In genomic region chr11:115173549-115174339, GRCm38 (mm10) we compare ENCODE assay signal across 8 mouse cellular contexts. TPM values are rescaled to one million over a fixed set of nuclear protein-coding genes. Genes with fewer than 3 reads are reported as not detected.
A peak's percentile ranks its signal among the peaks of the same experiment; 100 is the strongest.
DNase-seq lines count a peak whose midpoint lies in the region; ATAC-seq and TF ChIP-seq lines count a peak whose summit lies in the region.

No protein-coding gene starts in this region.

- no peaks in the 10 kb centered on the region for H3K36me3 ChIP-seq in midbrain, embryonic 13.5 days
- H3K36me3 ChIP-seq in midbrain, postnatal 0 days (ENCODE audit: insufficient read depth, low read length) = no peaks in the 10 kb centered on the region
- peaks cover 17% of the 10 kb centered on the region; the same call in 1 of the 2 replicates for H3K36me3 ChIP-seq in liver, embryonic 15.5 days (replicated peaks)

- peaks cover 67% of the 10 kb centered on the region for H3K4me1 ChIP-seq in midbrain, embryonic 13.5 days (replicated peaks)
- H3K4me1 ChIP-seq in midbrain, postnatal 0 days (ENCODE audit: insufficient read depth, low read length) = peaks cover 3% of the 10 kb centered on the region; the same call in 1 of the 2 replicates
- peaks cover 81% of the 10 kb centered on the region for H3K4me1 ChIP-seq in liver, embryonic 15.5 days (replicated peaks)

- 0 out of 2 replicates have a peak overlapping the region, but pooled peaks have one; percentile 5 for H3K4me2 ChIP-seq in midbrain, embryonic 13.5 days (replicated peaks)
- H3K4me2 ChIP-seq in midbrain, postnatal 0 days (ENCODE audit: low read depth, low read length, poor library complexity, severe bottlenecking) = no peak overlapping the region
- H3K4me2 ChIP-seq in liver, embryonic 15.5 days = peak overlapping the region; percentile 27

- no peak overlapping the region for H3K27ac ChIP-seq in midbrain, embryonic 13.5 days
- no peak overlapping the region for H3K27ac ChIP-seq in midbrain, postnatal 0 days (ENCODE audit: low read depth, low read length)
- no peak overlapping the region for H3K27ac ChIP-seq in liver, embryonic 15.5 days (replicated peaks)

- WGBS in midbrain, embryonic 13.5 days = 15% methylated on average over 16 of the region's 16 CpGs
- WGBS in midbrain, postnatal 0 days = 23% methylated on average over 16 of the region's 16 CpGs
- 21% methylated on average over 16 of the region's 16 CpGs for WGBS in liver, embryonic 15.5 days (ENCODE audit: insufficient replicate concordance)

- no peak overlapping the region for H3K4me3 ChIP-seq in midbrain, embryonic 13.5 days (replicated peaks)
- H3K4me3 ChIP-seq in midbrain, postnatal 0 days (ENCODE audit: low read depth, low read length) = no peak overlapping the region
- no peak overlapping the region for H3K4me3 ChIP-seq in liver, embryonic 15.5 days (replicated peaks)

- no peak for TF ChIP-seq CTCF in midbrain, postnatal 0 days (IDR thresholded peaks at IDR 0.05)

- no peak for DNase-seq in midbrain, postnatal 0 days (ENCODE audit: low spot score)
- peak; percentile 48 for DNase-seq in thymus, postnatal 25 days
- no peak for DNase-seq in adrenal gland, postnatal 25 days
- no peak for DNase-seq in cerebellum, postnatal 14 days
- DNase-seq in urinary bladder, postnatal 4 days (ENCODE audit: low spot score in 2 of 2) = no peak

- ATAC-seq in midbrain, embryonic 13.5 days = no peak
- no peak for ATAC-seq in midbrain, postnatal 0 days (ENCODE audit: low FRiP score)
- peak; percentile 51 to 75 for ATAC-seq in hematopoietic stem cell, adult 5-6 weeks (replicated peaks in 1 of 2; ENCODE audit: insufficient read depth in 1 of 2, low FRiP score in 2 of 2, low TSS enrichment in 1 of 2, low read depth in 1 of 2, poor library complexity in 2 of 2, severe bottlenecking in 2 of 2)
- ATAC-seq in liver, embryonic 15.5 days (ENCODE audit: insufficient read depth) = no peak

- no peak overlapping the region for H3K9ac ChIP-seq in midbrain, embryonic 13.5 days (replicated peaks)
- no peak overlapping the region for H3K9ac ChIP-seq in midbrain, postnatal 0 days (replicated peaks; ENCODE audit: low read length, poor library complexity, severe bottlenecking)
- H3K9ac ChIP-seq in liver, embryonic 15.5 days = no peak overlapping the region

- peaks cover 28% of the 10 kb centered on the region for H3K27me3 ChIP-seq in midbrain, embryonic 13.5 days
- H3K27me3 ChIP-seq in midbrain, postnatal 0 days (ENCODE audit: insufficient read depth, low read length) = peaks cover 3% of the 10 kb centered on the region; the same call in 1 of the 2 replicates
- H3K27me3 ChIP-seq in liver, embryonic 15.5 days = no peaks in the 10 kb centered on the region

- H3K9me3 ChIP-seq in midbrain, embryonic 13.5 days = no peaks in the 10 kb centered on the region
- H3K9me3 ChIP-seq in midbrain, postnatal 0 days (ENCODE audit: low read length) = no peaks in the 10 kb centered on the region
- H3K9me3 ChIP-seq in liver, embryonic 15.5 days (replicated peaks) = no peaks in the 10 kb centered on the region

RNA-seq across cellular contexts. Expression of gene Slc9a3r1, which starts 10.6 kb away (rescaled TPM):
- 30.4 and 34.3 TPM in 2 replicates for polyA plus RNA-seq in midbrain, embryonic 13.5 days (2015; fragmentation: Nextera tagmentation; extraction: Ambion mirVana)
- 53.3 and 57.3 TPM in 2 replicates for total RNA-seq in midbrain, postnatal 0 days (2014; rRNA removed)
- polyA plus RNA-seq in midbrain, postnatal 0 days (2015; fragmentation: Nextera tagmentation; extraction: Ambion mirVana) = 65.4 and 72.9 TPM in 2 replicates
- total RNA-seq in hematopoietic stem cell, adult 5-6 weeks (2017) = 70.5 and 71.1 TPM in 2 replicates
- polyA plus RNA-seq in liver, embryonic 15.5 days (2015; fragmentation: Nextera tagmentation; extraction: Ambion mirVana) = 76.4 and 82.1 TPM in 2 replicates
- total RNA-seq in adrenal gland, postnatal 25 days (2021) = 17.5 and 18.1 TPM in 2 replicates

RNA-seq across cellular contexts. Expression of gene Tmem104, which starts 13.5 kb away (rescaled TPM):
- 10.3 and 10.7 TPM in 2 replicates for polyA plus RNA-seq in midbrain, embryonic 13.5 days (2015; fragmentation: Nextera tagmentation; extraction: Ambion mirVana)
- 7.8 and 8.5 TPM in 2 replicates for total RNA-seq in midbrain, postnatal 0 days (2014; rRNA removed)
- polyA plus RNA-seq in midbrain, postnatal 0 days (2015; fragmentation: Nextera tagmentation; extraction: Ambion mirVana) = 12.2 and 12.9 TPM in 2 replicates
- 3.5 and 4.0 TPM in 2 replicates for total RNA-seq in hematopoietic stem cell, adult 5-6 weeks (2017)
- polyA plus RNA-seq in liver, embryonic 15.5 days (2015; fragmentation: Nextera tagmentation; extraction: Ambion mirVana) = 5.1 and 6.0 TPM in 2 replicates
- total RNA-seq in adrenal gland, postnatal 25 days (2021) = 19.9 and 22.3 TPM in 2 replicates

RNA-seq across cellular contexts. Expression of gene Nat9, which starts 13.9 kb away (rescaled TPM):
- 20.9 and 23.7 TPM in 2 replicates for polyA plus RNA-seq in midbrain, embryonic 13.5 days (2015; fragmentation: Nextera tagmentation; extraction: Ambion mirVana)
- total RNA-seq in midbrain, postnatal 0 days (2014; rRNA removed) = 13.0 and 19.3 TPM in 2 replicates
- 17.5 and 20.1 TPM in 2 replicates for polyA plus RNA-seq in midbrain, postnatal 0 days (2015; fragmentation: Nextera tagmentation; extraction: Ambion mirVana)
- 26.6 and 42.7 TPM in 2 replicates for total RNA-seq in hematopoietic stem cell, adult 5-6 weeks (2017)
- polyA plus RNA-seq in liver, embryonic 15.5 days (2015; fragmentation: Nextera tagmentation; extraction: Ambion mirVana) = 9.9 and 11.6 TPM in 2 replicates
- 37.3 and 38.1 TPM in 2 replicates for total RNA-seq in adrenal gland, postnatal 25 days (2021)

RNA-seq across cellular contexts. Expression of gene Cd300lf, which starts 40.0 kb away (rescaled TPM):
- 0.28 TPM in 1 of 2 replicates, not detected in the other for polyA plus RNA-seq in midbrain, embryonic 13.5 days (2015; fragmentation: Nextera tagmentation; extraction: Ambion mirVana)
- total RNA-seq in midbrain, postnatal 0 days (2014; rRNA removed) = 0.16 and 0.42 TPM in 2 replicates
- polyA plus RNA-seq in midbrain, postnatal 0 days (2015; fragmentation: Nextera tagmentation; extraction: Ambion mirVana) = 0.09 and 0.10 TPM in 2 replicates
- 3.9 and 5.4 TPM in 2 replicates for total RNA-seq in hematopoietic stem cell, adult 5-6 weeks (2017)
- polyA plus RNA-seq in liver, embryonic 15.5 days (2015; fragmentation: Nextera tagmentation; extraction: Ambion mirVana) = 4.5 and 4.8 TPM in 2 replicates
- 0.55 and 0.62 TPM in 2 replicates for total RNA-seq in adrenal gland, postnatal 25 days (2021)

Comparison
In these comparisons a context has a peak if more than half of its experiments do, and no peak if none do; other contexts are left out.
1. ATAC-seq: peak in hematopoietic stem cell, adult 5-6 weeks (2 of 2); none in midbrain, embryonic 13.5 days (single experiment), midbrain, postnatal 0 days (single experiment) and liver, embryonic 15.5 days (single experiment).